Mouse (Mus musculus) cerebellum, adult 2 months (tissue): Measurements from ENCODE around the gene Smg6.

Source experiments
- CTCF ChIP-seq: fragments of 200-500 bp; IDR thresholded peaks from 2 replicates; pipeline ENCODE4 v1.5.1; 2011; ENCODE audit warnings: low read depth, mild to moderate bottlenecking, control low read depth, low read length, moderate library complexity, borderline replicate concordance; ENCODE audit not compliant: insufficient read depth
- POLR2A ChIP-seq: fragments of 200-500 bp; IDR thresholded peaks from 2 replicates; pipeline ENCODE4 v1.6.1; 2011; ENCODE audit warnings: low read length, control low read depth, borderline replicate concordance; ENCODE audit not compliant: insufficient read depth

GRCm38 (mm10) chr11:75062650-75063049 is 137.0 kb downstream of the Smg6 start:
- TF ChIP-seq CTCF (no peak), POLR2A (no peak)
